In genomic region chr19:55702081-55702480, GRCm38 (mm10) we compare ENCODE assay signal across 22 mouse cellular contexts. TPM values are rescaled to one million over a fixed set of nuclear protein-coding genes. Genes with fewer than 3 reads are reported as not detected.
DNase-seq lines count a peak whose midpoint lies in the region; ATAC-seq and TF ChIP-seq lines count a peak whose summit lies in the region.
"Had no signal": no experiment of that assay in that cellular context is flagged by ENCODE, and none has a peak within 500 bp of the region (broad histone marks: within the 10 kb centered on the region; RNA-seq: fewer than 3 reads in every experiment).

No protein-coding gene starts in this region.

- no peak overlapping the region for H3K27ac ChIP-seq in midbrain, embryonic 11.5 days (ENCODE audit: low read depth, low read length)
- no peak overlapping the region for H3K27ac ChIP-seq in midbrain, embryonic 16.5 days (ENCODE audit: low read length)
- H3K27ac ChIP-seq in liver, embryonic 12.5 days: peak overlapping the region; percentile 64
- no peak overlapping the region for H3K27ac ChIP-seq in heart, adult 2 months
- H3K27ac ChIP-seq: gastrocnemius, adult 2 months; hindbrain, embryonic 10.5 days; layer of hippocampus, adult 2 months; left cerebral cortex, adult 2 months; limb, embryonic 12.5 days; midbrain, embryonic 12.5 days had no signal

- no peak for TF ChIP-seq EP300 in heart, adult 2 months (IDR thresholded peaks at IDR 0.05; ENCODE audit: insufficient read depth, low read depth, low read length)

- DNase-seq in midbrain, embryonic 11.5 days (ENCODE audit: low spot score, missing footprints): peak; percentile 81
- DNase-seq in R1 (ENCODE audit: low read depth, low spot score): peak; percentile 71
- DNase-seq in heart, adult 2 months: no peak
- no peak for DNase-seq in kidney, adult 18-20 months
- DNase-seq: adrenal gland, postnatal 25 days; B cell, adult 2 months; cerebellum, adult 11-12 months; cerebellum, postnatal 10 days; gastrocnemius, adult 2 months; heart, postnatal 14 days; lung, postnatal 36 days had no signal

- H3K4me1 ChIP-seq in midbrain, embryonic 11.5 days (ENCODE audit: control insufficient read depth, insufficient read depth, low read length): no peaks in the 10 kb centered on the region
- no peaks in the 10 kb centered on the region; the same call in 1 of the 2 replicates for H3K4me1 ChIP-seq in midbrain, embryonic 16.5 days (ENCODE audit: control insufficient read depth, insufficient read depth, low read length)
- H3K4me1 ChIP-seq in liver, embryonic 12.5 days: peaks cover 18% of the 10 kb centered on the region; the same call in 1 of the 2 replicates
- H3K4me1 ChIP-seq in heart, adult 2 months (ENCODE audit: control insufficient read depth, insufficient read depth, low read length): no peaks in the 10 kb centered on the region

- no peak overlapping the region for H3K9ac ChIP-seq in midbrain, embryonic 11.5 days (ENCODE audit: low read length)
- H3K9ac ChIP-seq in midbrain, embryonic 16.5 days (ENCODE audit: low read depth, low read length): no peak overlapping the region
- no peak overlapping the region for H3K9ac ChIP-seq in liver, embryonic 12.5 days
- H3K9ac ChIP-seq in heart, adult 2 months (ENCODE audit: low read depth, low read length): no peak overlapping the region
- H3K9ac ChIP-seq: limb, embryonic 12.5 days; midbrain, embryonic 12.5 days had no signal

- no peak for ATAC-seq in midbrain, embryonic 11.5 days (ENCODE audit: low FRiP score)
- ATAC-seq in midbrain, embryonic 16.5 days: no peak
- ATAC-seq in liver, embryonic 12.5 days: no peak
- ATAC-seq: forebrain, embryonic 16.5 days; hindbrain, embryonic 16.5 days had no signal

- no peak for TF ChIP-seq CTCF in heart, adult 2 months (IDR thresholded peaks at IDR 0.05)

- no peak overlapping the region for H3K4me3 ChIP-seq in midbrain, embryonic 11.5 days (ENCODE audit: low read depth, low read length)
- no peak overlapping the region for H3K4me3 ChIP-seq in midbrain, embryonic 16.5 days (ENCODE audit: low read depth, low read length)
- H3K4me3 ChIP-seq in liver, embryonic 12.5 days: no peak overlapping the region
- H3K4me3 ChIP-seq in heart, adult 2 months: no peak overlapping the region
- H3K4me3 ChIP-seq: erythroblast, embryonic 14.5 days; gastrocnemius, adult 2 months; hindbrain, embryonic 10.5 days; layer of hippocampus, adult 2 months; left cerebral cortex, adult 2 months; limb, embryonic 12.5 days; midbrain, embryonic 12.5 days had no signal

- no peaks in the 10 kb centered on the region for H3K9me3 ChIP-seq in midbrain, embryonic 11.5 days (ENCODE audit: control insufficient read depth, low read length)
- no peaks in the 10 kb centered on the region for H3K9me3 ChIP-seq in midbrain, embryonic 16.5 days (replicated peaks; ENCODE audit: control insufficient read depth, low read length, poor library complexity, severe bottlenecking)
- no peaks in the 10 kb centered on the region for H3K9me3 ChIP-seq in liver, embryonic 12.5 days (replicated peaks)
- H3K9me3 ChIP-seq: G1E; hindbrain, embryonic 10.5 days; limb, embryonic 12.5 days; midbrain, embryonic 12.5 days had no signal

- H3K36me3 ChIP-seq in midbrain, embryonic 11.5 days (ENCODE audit: control insufficient read depth, insufficient read depth, low read length): no peaks in the 10 kb centered on the region
- H3K36me3 ChIP-seq in midbrain, embryonic 16.5 days (ENCODE audit: control insufficient read depth, insufficient read depth, low read length): no peaks in the 10 kb centered on the region
- no peaks in the 10 kb centered on the region for H3K36me3 ChIP-seq in liver, embryonic 12.5 days
- no peaks in the 10 kb centered on the region for H3K36me3 ChIP-seq in heart, adult 2 months (ENCODE audit: control insufficient read depth, insufficient read depth, low read length)
- H3K36me3 ChIP-seq: G1E; hindbrain, embryonic 10.5 days; limb, embryonic 12.5 days; midbrain, embryonic 12.5 days had no signal

- no peaks in the 10 kb centered on the region for H3K27me3 ChIP-seq in midbrain, embryonic 11.5 days (ENCODE audit: control insufficient read depth, insufficient read depth, low read length)
- H3K27me3 ChIP-seq in midbrain, embryonic 16.5 days (ENCODE audit: control insufficient read depth, insufficient read depth, low read depth, low read length): no peaks in the 10 kb centered on the region
- peaks cover 36% of the 10 kb centered on the region for H3K27me3 ChIP-seq in liver, embryonic 12.5 days (replicated peaks)
- no peaks in the 10 kb centered on the region for H3K27me3 ChIP-seq in heart, adult 2 months (ENCODE audit: control insufficient read depth, insufficient read depth, low read length)

- H3K79me2 ChIP-seq in heart, adult 2 months (replicated peaks; ENCODE audit: control insufficient read depth, insufficient read depth, low read length): no peaks in the 10 kb centered on the region

- no peak overlapping the region for H3K4me2 ChIP-seq in midbrain, embryonic 11.5 days
- no peak overlapping the region for H3K4me2 ChIP-seq in midbrain, embryonic 16.5 days (ENCODE audit: low read length)
- H3K4me2 ChIP-seq in liver, embryonic 12.5 days: no peak overlapping the region
- H3K4me2 ChIP-seq: limb, embryonic 12.5 days; midbrain, embryonic 12.5 days had no signal

- intact Hi-C loops in heart, adult 2 months (cut with DNase I): loop anchor here (5.0 kb wide), 1 partner anchor 60 kb away; no protein-coding TSS in a partner anchor

- TF ChIP-seq POLR2A in heart, adult 2 months (IDR thresholded peaks at IDR 0.05; ENCODE audit: insufficient read depth, low read depth, low read length): no peak

- whole genome bisulfite sequencing in midbrain, embryonic 11.5 days: 71% methylated on average over 4 of the region's 4 CpGs
- 66% methylated on average over 4 of the region's 4 CpGs for whole genome bisulfite sequencing in midbrain, embryonic 16.5 days
- WGBS in liver, embryonic 12.5 days (ENCODE audit: insufficient replicate concordance): 68% methylated on average over 4 of the region's 4 CpGs
- 88% methylated on average over 4 of the region's 4 CpGs for WGBS in heart, adult 2 months

RNA-seq across cellular contexts. Expression of gene Tcf7l2, which starts 39.5 kb away (rescaled TPM):
- 379 and 401 TPM in 2 replicates for polyA plus RNA-seq in midbrain, embryonic 11.5 days (2014; fragmentation: Nextera tagmentation; extraction: Ambion mirVana)
- polyA plus RNA-seq in midbrain, embryonic 16.5 days (2015; fragmentation: Nextera tagmentation; extraction: Ambion mirVana): 824 and 1,080 TPM in 2 replicates
- 22.9 and 23.0 TPM in 2 replicates for polyA plus RNA-seq in liver, embryonic 12.5 days (2016; fragmentation: Nextera tagmentation; extraction: Ambion mirVana)
- 10 to 100 TPM; 13.9 to 14.4 TPM for total RNA-seq in heart, adult 2 months (2021)
- polyA plus RNA-seq in heart, adult 2 months (2012; rRNA removed): 11.1 TPM in 2 replicates

Comparison
In these comparisons a context has a peak if more than half of its experiments do, and no peak if none do; other contexts are left out.
1. DNase-seq: peak in midbrain, embryonic 11.5 days (single experiment) and R1 (single experiment); none in heart, adult 2 months (0 of 2) and kidney, adult 18-20 months (single experiment).
2. RNA of gene Tcf7l2, which starts 39.5 kb away (polyA plus RNA-seq): 824 to 1,080 TPM in midbrain, embryonic 16.5 days and 379 to 401 TPM in midbrain, embryonic 11.5 days; 22.9 to 23.0 TPM in liver, embryonic 12.5 days and 11.1 TPM in heart, adult 2 months; every median in the first group is over 10 times any median in the second.